Mouse (Mus musculus): ENCODE results near the gene Spdye4b.
"Not testable (repeated sequence)": the region's sequence is repeated elsewhere in the genome, so short reads cannot be mapped to it uniquely, and the experiment has no call there.

The Spdye4b gene

GRCm38 (mm10) chr5:143180255-143181076 is at the start of gene Spdye4b, which contains the start of gene Rbak:
TSS of gene Spdye4b (plus strand) at chr5:143181017.
TSS of gene Rbak (minus strand) at chr5:143180775.
- in situ Hi-C loops (cut with MboI, MseI), result no loop called here

DNA sequence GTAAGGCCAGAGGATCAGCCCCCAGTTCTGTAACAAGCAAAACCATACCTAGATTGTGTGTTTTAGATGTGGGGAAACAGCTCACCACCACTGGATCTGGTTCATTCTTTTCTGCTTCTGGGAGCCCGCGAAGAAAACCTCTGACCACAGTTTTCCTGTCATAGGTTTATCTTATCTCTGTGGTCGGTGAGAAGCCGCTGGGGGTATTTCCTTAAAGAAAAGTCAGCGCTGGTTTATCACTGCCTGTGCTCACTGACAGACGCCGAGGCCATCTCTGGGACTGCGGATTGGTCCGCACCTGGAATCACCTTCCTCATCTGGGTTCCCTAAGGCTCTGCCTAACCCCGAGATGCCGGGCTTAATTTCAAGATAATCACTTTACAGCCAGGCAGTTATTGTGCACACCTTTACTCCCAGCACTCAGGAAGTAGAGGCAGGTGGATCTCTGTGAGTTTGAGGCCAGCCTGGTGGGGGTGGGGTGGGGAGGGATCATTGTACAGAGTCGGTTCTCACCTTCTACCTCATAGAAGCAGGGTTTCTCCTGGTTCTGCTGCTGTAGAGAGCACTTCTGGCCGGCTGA is 47.8 kb upstream of the Spdye4b start:
- in situ Hi-C loops (cut with MboI, MseI), result no loop called here

DNA sequence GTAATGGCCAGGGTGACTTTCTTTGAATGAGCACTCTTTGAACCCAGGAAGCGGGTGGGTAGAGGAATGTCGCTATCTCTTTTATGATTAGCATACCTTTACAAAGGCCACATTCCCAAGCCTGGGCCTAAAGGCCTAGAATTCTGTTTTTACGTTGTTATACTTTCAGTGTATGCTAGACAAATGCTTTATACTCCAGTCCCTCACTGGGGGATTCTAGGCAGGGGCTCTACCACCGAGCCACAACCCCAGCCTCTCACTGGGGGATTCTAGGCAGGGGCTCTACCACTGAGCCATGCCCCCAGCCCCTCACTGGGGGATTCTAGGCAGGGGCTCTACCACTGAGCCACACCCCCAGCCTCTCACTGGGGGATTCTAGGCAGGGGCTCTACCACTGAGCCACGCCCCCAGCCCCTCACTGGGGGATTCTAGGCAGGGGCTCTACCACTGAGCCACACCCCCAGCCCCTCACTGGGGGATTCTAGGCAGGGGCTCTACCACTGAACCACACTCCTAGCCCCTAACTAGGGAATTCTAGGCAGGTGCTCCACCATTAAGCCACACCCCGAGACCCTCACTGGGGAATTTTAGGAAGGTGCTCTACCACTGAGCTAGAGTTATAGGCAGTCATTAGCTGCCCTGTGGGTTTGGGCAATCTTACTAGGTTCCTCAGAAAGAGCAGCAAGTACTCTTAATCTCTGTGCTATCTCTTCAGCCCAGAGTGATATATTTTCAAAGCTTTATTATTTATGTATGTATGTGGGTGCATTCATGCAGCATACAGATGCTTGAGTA is 46.4 kb upstream of the Spdye4b start:
- in situ Hi-C loops (cut with MboI, MseI), result not testable (repeated sequence)

DNA sequence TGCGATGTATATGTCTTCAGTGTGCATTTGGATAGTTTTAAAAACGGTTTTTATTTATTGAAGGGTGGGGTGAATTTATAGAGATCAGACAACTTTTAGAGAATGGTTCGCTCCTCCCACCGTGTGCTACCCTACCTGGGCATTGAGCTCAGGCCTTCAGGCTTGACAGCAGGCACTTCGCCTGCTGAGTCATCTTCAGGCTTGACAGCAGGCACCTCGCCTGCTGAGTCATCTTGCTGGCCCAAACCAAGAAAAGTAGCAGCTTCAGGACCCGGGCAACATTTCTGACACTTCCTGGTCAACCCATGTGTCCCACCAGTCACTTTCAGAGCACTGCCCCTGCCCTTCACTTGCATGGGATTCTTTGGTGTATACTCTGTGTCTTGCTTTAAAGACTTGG is 45.8 kb upstream of the Spdye4b start:
- in situ Hi-C loops (cut with MboI, MseI), result no loop called here

- in situ Hi-C loops (cut with MboI, MseI), result no loop called here
Observed at GRCm38 (mm10) chr5:143137580-143137979, 43.2 kb upstream of the Spdye4b start.

DNA sequence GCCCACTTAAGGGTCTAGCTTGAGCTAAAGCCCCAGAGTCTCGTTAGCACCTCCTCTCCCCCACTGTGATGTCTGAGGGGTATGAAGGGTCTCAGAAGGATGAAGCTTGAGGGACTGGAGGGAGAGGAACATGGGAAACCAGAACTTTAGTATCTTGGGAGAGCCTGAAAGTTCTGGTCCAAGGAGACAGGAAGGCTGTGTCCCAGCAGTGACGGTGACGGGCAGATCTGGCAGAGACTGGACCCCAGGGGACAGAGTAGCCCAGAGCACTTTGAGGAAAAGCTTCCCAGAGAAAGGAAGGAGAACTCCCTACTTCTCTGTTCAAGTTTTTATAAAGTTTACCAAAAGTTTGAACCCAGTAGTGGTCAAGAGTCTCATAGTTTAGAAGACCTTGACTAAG is 33.3 kb upstream of the Spdye4b start, which contains the start of gene Olfr718-ps1:
TSS of gene Olfr718-ps1 (minus strand) at position 101 of the 400 bp plus-strand sequence.
- in situ Hi-C loops (cut with MboI, MseI), result no loop called here

- in situ Hi-C loops (cut with MboI, MseI), result no loop called here
Observed at GRCm38 (mm10) chr5:143148661-143149060, 32.2 kb upstream of the Spdye4b start.

DNA sequence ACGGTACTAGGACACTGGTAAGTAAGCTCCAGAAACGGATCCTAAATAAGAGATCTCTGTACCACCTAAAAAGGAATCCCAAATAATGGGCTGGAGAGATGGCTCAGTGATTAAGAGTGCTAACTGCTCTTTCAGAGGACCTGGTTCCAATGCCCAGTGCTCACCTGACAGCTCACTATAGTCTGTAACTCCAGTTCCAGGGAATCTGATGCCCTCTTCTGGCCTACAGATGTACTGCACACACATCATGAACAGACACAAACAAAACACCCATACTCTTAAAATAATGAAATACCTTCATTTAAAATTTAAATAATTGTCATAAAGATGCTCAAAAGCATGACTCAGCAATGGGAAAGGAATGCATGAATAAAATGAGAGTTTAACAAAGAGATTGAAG is 31.3 kb upstream of the Spdye4b start:
- in situ Hi-C loops (cut with MboI, MseI), result no loop called here

GRCm38 (mm10) chr5:143150044-143150443 is 30.8 kb upstream of the Spdye4b start:
- in situ Hi-C loops (cut with MboI, MseI), result no loop called here

GRCm38 (mm10) chr5:143153756-143154155 is 27.1 kb upstream of the Spdye4b start:
- in situ Hi-C loops (cut with MboI, MseI), result no loop called here

DNA sequence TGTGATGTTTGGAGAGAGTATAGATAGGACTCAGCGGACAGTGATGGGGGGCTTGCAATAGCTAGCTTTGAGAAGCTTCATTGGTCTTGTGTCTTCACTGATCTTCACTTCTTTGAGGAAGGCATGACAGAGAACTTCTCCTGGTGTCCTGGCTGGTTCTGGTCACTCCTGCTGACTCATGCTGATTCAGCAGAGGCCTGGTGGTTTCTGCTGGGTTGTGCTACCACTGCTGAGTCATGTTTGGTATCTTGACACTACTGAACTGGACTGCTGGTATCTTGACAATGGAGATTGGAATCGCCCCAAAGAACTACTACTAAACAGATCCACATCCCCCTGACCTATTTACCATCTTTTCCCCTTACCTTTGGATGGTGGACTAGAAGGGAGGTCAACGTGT is 25.3 kb upstream of the Spdye4b start:
- in situ Hi-C loops (cut with MboI, MseI), result no loop called here

DNA sequence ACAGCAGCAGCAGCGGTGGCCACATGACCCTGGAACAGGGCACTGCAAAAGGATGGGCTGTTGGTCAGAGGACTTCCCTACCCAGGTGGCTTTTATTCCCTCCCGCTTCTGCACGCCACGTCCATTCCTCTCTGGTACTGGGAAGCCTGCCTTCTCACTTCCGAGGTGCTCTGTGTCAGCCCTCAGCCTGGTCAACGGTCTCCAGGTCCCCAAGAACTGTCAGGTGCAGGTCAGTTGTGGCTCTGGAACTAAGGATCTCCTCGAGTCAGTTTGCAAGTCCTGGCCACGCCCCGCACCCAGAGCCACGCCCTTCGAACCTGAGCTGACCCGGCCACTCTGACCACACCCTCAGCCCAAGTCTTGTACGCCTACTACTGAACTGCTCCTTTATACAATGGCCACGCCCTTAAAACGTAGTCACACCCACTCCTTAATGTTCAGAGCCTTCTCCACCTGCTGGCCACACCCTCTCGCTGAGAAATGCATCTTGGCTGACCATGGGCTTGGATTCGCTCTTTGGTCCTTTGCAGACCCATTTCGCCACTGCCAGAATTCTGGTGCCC is 15.2 kb upstream of the Spdye4b start:
- in situ Hi-C loops (cut with MboI, MseI), result no loop called here

DNA sequence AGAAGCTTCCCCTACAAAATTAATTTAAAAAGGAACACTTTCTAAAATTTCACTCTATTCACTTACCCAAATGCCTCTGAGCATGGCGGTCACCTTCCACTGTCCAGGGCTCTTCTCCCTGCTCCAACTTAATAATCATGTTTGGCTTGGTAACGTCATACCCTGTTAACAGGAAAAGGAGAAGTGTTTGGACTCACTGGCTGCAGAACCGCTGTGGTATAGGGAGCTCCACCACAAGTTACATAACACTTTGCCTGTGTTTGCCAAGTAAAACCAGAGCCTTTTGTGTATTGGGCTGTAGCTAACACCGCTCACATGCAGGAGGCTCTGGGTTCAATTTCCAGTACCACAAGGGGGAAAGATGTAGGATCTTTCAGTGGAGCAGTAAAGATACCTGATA is 4.8 kb upstream of the Spdye4b start:
- in situ Hi-C loops (cut with MboI, MseI), result loop anchor here (10.0 kb wide), 1 partner anchor 119 kb away; the partner anchor contains the start of gene Zfp853

GRCm38 (mm10) chr5:143177541-143178200 is 3.1 kb upstream of the Spdye4b start:
- in situ Hi-C loops (cut with MboI, MseI), result loop anchor here (10.0 kb wide), 1 partner anchor 117 kb away; the partner anchor contains the start of gene Zfp853

DNA sequence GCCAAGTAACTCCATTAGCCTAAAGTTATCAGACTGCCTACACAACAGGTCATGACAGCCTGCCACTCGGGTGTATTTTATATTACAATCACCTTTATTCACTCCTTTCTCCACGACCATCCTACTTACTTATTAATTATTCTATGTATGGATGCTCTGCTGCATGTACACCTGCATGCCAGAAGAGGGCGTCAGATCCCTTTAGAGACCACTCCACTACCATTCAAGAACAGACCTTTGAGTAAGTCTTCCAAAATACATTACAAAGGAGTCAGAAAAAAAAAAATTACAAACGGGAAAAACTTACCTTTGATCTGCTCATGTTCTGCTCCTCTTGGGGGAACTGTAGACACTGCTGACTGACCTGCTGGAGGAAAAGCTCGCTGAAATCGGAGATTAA is 1.6 kb upstream of the Spdye4b start:
- in situ Hi-C loops (cut with MboI, MseI), result loop anchor here (10.0 kb wide), 1 partner anchor 116 kb away; the partner anchor contains the start of gene Zfp853

DNA sequence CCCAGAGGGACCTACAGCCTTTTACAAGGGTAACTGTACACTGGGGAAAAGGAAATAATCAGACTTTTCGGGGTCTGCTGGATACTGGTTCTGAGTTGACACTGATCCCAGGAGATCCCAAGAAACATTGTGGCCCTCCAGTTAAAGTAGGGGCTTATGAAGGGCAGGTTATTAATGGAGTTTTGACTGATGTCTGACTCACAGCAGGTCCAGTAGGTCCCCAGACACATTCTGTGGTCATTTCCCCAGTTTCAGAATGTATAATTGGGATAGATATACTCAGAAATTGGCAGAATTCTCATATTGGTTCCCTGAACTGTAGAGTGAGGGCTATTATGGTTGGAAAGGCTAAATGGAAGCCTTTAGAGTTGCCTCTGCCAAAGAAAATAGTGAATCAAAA is 7.2 kb downstream of the Spdye4b start:
- in situ Hi-C loops (cut with MboI, MseI), result not testable (repeated sequence)

- in situ Hi-C loops (cut with MboI, MseI), result no loop called here
Observed at GRCm38 (mm10) chr5:143192806-143193205, 12.0 kb downstream of the Spdye4b start.

GRCm38 (mm10) chr5:143194747-143195146 is 13.9 kb downstream of the Spdye4b start:
- in situ Hi-C loops (cut with MboI, MseI), result not testable (repeated sequence)

- in situ Hi-C loops (cut with MboI, MseI), result no loop called here
Observed at GRCm38 (mm10) chr5:143195166-143195565, 14.3 kb downstream of the Spdye4b start.

- in situ Hi-C loops (cut with MboI, MseI), result no loop called here
Observed at GRCm38 (mm10) chr5:143196506-143196905, 15.7 kb downstream of the Spdye4b start.

GRCm38 (mm10) chr5:143205015-143205414 is 24.2 kb downstream of the Spdye4b start:
- in situ Hi-C loops (cut with MboI, MseI), result no loop called here

Measured in regulatory T cell (primary cell).